Mouse (Mus musculus): ENCODE results near the gene Th. TPM values are rescaled to one million over a fixed set of nuclear protein-coding genes. Genes with fewer than 3 reads are reported as not detected.

The Th gene
- under 1 TPM; 0.39 to 0.89 (median 0.53) TPM for total RNA-seq (2022)

GRCm38 (mm10) chr7:142931028-142931427 is at the start of gene Th:
Th (minus strand) TSS chr7:142931128.
- no peak for DNase-seq (ENCODE audit: low spot score in 2 of 2)

- DNase-seq (ENCODE audit: low spot score in 2 of 2): no peak
These were observed 38.0 kb upstream of the Th start, which contains the start of gene Ascl2 for GRCm38 (mm10) chr7:142968809-142969511. Ascl2 (minus strand) TSS chr7:142969264.

GRCm38 (mm10) chr7:142967884-142968808 is 37.2 kb upstream of the Th start:
- peak; percentile 10 to 57 for DNase-seq (ENCODE audit: low spot score in 2 of 2)

- DNase-seq (ENCODE audit: low spot score in 2 of 2): no peak
These were observed 36.5 kb upstream of the Th start for GRCm38 (mm10) chr7:142967414-142967883.

GRCm38 (mm10) chr7:142959752-142960151 is 28.8 kb upstream of the Th start:
- DNase-seq (ENCODE audit: low spot score in 2 of 2): no peak

GRCm38 (mm10) chr7:142958817-142959216 is 27.9 kb upstream of the Th start:
- no peak for DNase-seq (ENCODE audit: low spot score in 2 of 2)

- no peak for DNase-seq (ENCODE audit: low spot score in 2 of 2)
These were observed 25.1 kb upstream of the Th start for GRCm38 (mm10) chr7:142956018-142956417.

- DNase-seq (ENCODE audit: low spot score in 2 of 2): no peak
These were observed 18.6 kb upstream of the Th start for GRCm38 (mm10) chr7:142949568-142949967.

- DNase-seq (ENCODE audit: low spot score in 2 of 2): no peak
These were observed 6.7 kb upstream of the Th start for GRCm38 (mm10) chr7:142937631-142938030.

- DNase-seq (ENCODE audit: low spot score in 2 of 2): no peak
These were observed 4.8 kb upstream of the Th start for GRCm38 (mm10) chr7:142935708-142936107.

- DNase-seq (ENCODE audit: low spot score in 2 of 2): no peak
These were observed 1.5 kb upstream of the Th start for GRCm38 (mm10) chr7:142932469-142932868.

GRCm38 (mm10) chr7:142929516-142929915 is 1.4 kb downstream of the Th start:
- DNase-seq (ENCODE audit: low spot score in 2 of 2): no peak

- no peak for DNase-seq (ENCODE audit: low spot score in 2 of 2)
These were observed 3.6 kb downstream of the Th start for GRCm38 (mm10) chr7:142927293-142927692.

GRCm38 (mm10) chr7:142918641-142919628 is 12.0 kb downstream of the Th start:
- peak; percentile 60 to 87 for DNase-seq (ENCODE audit: low spot score in 2 of 2)

GRCm38 (mm10) chr7:142917659-142918058 is 13.3 kb downstream of the Th start:
- no peak for DNase-seq (ENCODE audit: low spot score in 2 of 2)

GRCm38 (mm10) chr7:142916178-142916577 is 14.8 kb downstream of the Th start:
- no peak for DNase-seq (ENCODE audit: low spot score in 2 of 2)

- DNase-seq (ENCODE audit: low spot score in 2 of 2): no peak
These were observed 19.2 kb downstream of the Th start for GRCm38 (mm10) chr7:142911682-142912081.

- no peak for DNase-seq (ENCODE audit: low spot score in 2 of 2)
These were observed 20.8 kb downstream of the Th start for GRCm38 (mm10) chr7:142910104-142910503.

- no peak for DNase-seq (ENCODE audit: low spot score in 2 of 2)
These were observed 21.3 kb downstream of the Th start for GRCm38 (mm10) chr7:142909622-142910021.

- DNase-seq (ENCODE audit: low spot score in 2 of 2): no peak
These were observed 25.3 kb downstream of the Th start for GRCm38 (mm10) chr7:142905606-142906005.

GRCm38 (mm10) chr7:142904331-142904730 is 26.6 kb downstream of the Th start:
- no peak for DNase-seq (ENCODE audit: low spot score in 2 of 2)

Data from layer of hippocampus, adult 8-10 months (tissue).